Mouse (Mus musculus) adrenal gland, adult 10 weeks (tissue): ENCODE measurements around the gene Vma21. TPM values are rescaled to one million over a fixed set of nuclear protein-coding genes. Genes with fewer than 3 reads are reported as not detected.

Experiments used
- polyA plus RNA-seq: library from polyadenylated mRNA; stranded (reverse); fragments of 350-450 nt; fragmentation: Illumina TruSeq; extraction: RNeasy Lipid Tissue Mini Kit (QIAGEN cat#74804); gene quantifications from one replicate; pipeline ENCODE4 v1.2.3, GENCODE M21; 2014; ENCODE audit warnings: low read depth, low replicate concordance

The Vma21 gene
- polyA plus RNA-seq = 279 TPM

GRCm38 (mm10) chrX:71815631-71816345 lies at the start of gene Vma21:
TSS of gene Vma21 (plus strand) at chrX:71815924.

Other genes starting within 250 kb of the Vma21 start
- not detected for gene Gpr50, start 152.3 kb upstream of the Vma21 start, polyA plus RNA-seq
- gene Gm1141, start 105.1 kb downstream of the Vma21 start, polyA plus RNA-seq = 1.3 TPM
- 18.0 TPM for gene Prrg3, start 146.7 kb downstream of the Vma21 start, polyA plus RNA-seq
- gene Fate1, start 157.1 kb downstream of the Vma21 start, polyA plus RNA-seq = not detected
- gene Cnga2, start 175.9 kb downstream of the Vma21 start, polyA plus RNA-seq = not detected